Mouse (Mus musculus) heart, postnatal 0 days (tissue): ENCODE results near the gene Cmc4. TPM values are rescaled to one million over a fixed set of nuclear protein-coding genes. Genes with fewer than 3 reads are reported as not detected.
A peak's percentile ranks its signal among the peaks of the same experiment; 100 is the strongest.

Experiments
- ATAC-seq: fragments of 200-750 bp; cut with Nextera tagmentation; 2 replicates; pipeline ENCODE4 v1.8.0; 2017; ENCODE audit warnings: low read depth, moderate number of reproducible peaks, moderate library complexity; ENCODE audit not compliant: insufficient read depth
- DNase-seq: peaks from one replicate; pipeline ENCODE4 v3.0.0-alpha.2; 2016; ENCODE audit warnings: low spot score
- H3K27ac ChIP-seq: fragments of 300-500 bp; sonication (generic); 2 replicates; pipeline ENCODE4 v1.5.1; 2014; ENCODE audit warnings: low read depth, mild to moderate bottlenecking
- H3K27me3 ChIP-seq: fragments of 300-500 bp; sonication (generic); 2 replicates; pipeline ENCODE4 v1.6.1; 2014; ENCODE audit warnings: low read length, mixed read lengths; ENCODE audit not compliant: control insufficient read depth, insufficient read depth
- H3K36me3 ChIP-seq: fragments of 300-500 bp; sonication (generic); replicated peaks from 2 replicates; pipeline ENCODE4 v1.6.1; 2014; ENCODE audit warnings: low read length, mixed read lengths; ENCODE audit not compliant: control insufficient read depth, insufficient read depth
- H3K4me1 ChIP-seq: fragments of 300-500 bp; sonication (generic); 2 replicates; pipeline ENCODE4 v1.6.1; 2014; ENCODE audit warnings: antibody characterized with exemption; ENCODE audit not compliant: control insufficient read depth, insufficient read depth
- H3K4me2 ChIP-seq: fragments of 300-500 bp; sonication (generic); 2 replicates; pipeline ENCODE4 v1.6.1; 2014; ENCODE audit warnings: low read depth, mild to moderate bottlenecking, low read length, moderate library complexity
- H3K4me3 ChIP-seq: fragments of 300-500 bp; sonication (generic); 2 replicates; pipeline ENCODE4 v1.5.1; 2014; ENCODE audit warnings: low read depth, low read length
- H3K9ac ChIP-seq: fragments of 300-500 bp; sonication (generic); replicated peaks from 2 replicates; pipeline ENCODE4 v1.6.1; 2014; ENCODE audit warnings: low read depth, low read length, mixed read lengths
- H3K9me3 ChIP-seq: fragments of 300-500 bp; sonication (generic); replicated peaks from 2 replicates; pipeline ENCODE4 v1.6.1; 2016; ENCODE audit warnings: low read length; ENCODE audit not compliant: control insufficient read depth
- CTCF ChIP-seq: IDR thresholded peaks from 2 replicates; pipeline ENCODE4 v1.5.1; 2016; ENCODE audit warnings: antibody characterized with exemption, control low read depth, low read depth
- EP300 ChIP-seq: IDR thresholded peaks from 2 replicates; pipeline ENCODE4 v1.6.1; 2016; ENCODE audit warnings: antibody characterized with exemption, low read depth
- WGBS: fragments of 180-500 bp; shearing (Covaris S2); extraction: QIAGEN DNeasy Blood & Tissue Kit; methylation state at CpG from one replicate; pipeline ENCODE4 v1.1.7; 2014; 5-methylcytosine and 5-hydroxymethylcytosine counted together
- polyA plus RNA-seq: library from polyadenylated mRNA; unstranded; fragments of >200 nt; fragmentation: Nextera tagmentation; extraction: Ambion mirVana; gene quantifications from 2 replicates; pipeline ENCODE4 v1.2.1, GENCODE M21; 2015
- total RNA-seq: library from RNA; depleted of rRNA; stranded (reverse); fragments of >200 nt; gene quantifications from 2 replicates; pipeline ENCODE4 v1.2.3, GENCODE M21; 2014; ENCODE audit warnings: low replicate concordance; rRNA removed

Gene Cmc4
- total and polyA plus RNA-seq, 2 experiments from 2014 or later = 22.1 to 22.9 TPM

GRCm38 (mm10) chrX:75372666-75373425, 43.5 kb downstream of the Cmc4 start:
- no peak for ATAC-seq
- WGBS = 32% methylated on average over 2 of the region's 2 CpGs

GRCm38 (mm10) chrX:75370197-75370596, 46.2 kb downstream of the Cmc4 start:
- H3K36me3 ChIP-seq = no peaks in the 10 kb centered on the region
- DNase-seq = peak; percentile 39
- H3K9me3 ChIP-seq = no peaks in the 10 kb centered on the region
- H3K4me2 ChIP-seq = no peak overlapping the region
- no peaks in the 10 kb centered on the region for H3K4me1 ChIP-seq
- no peaks in the 10 kb centered on the region for H3K27me3 ChIP-seq
- H3K27ac ChIP-seq = no peak overlapping the region
- no peak for ATAC-seq
- no peak overlapping the region for H3K4me3 ChIP-seq
- no peak overlapping the region for H3K9ac ChIP-seq
- TF ChIP-seq CTCF (no peak), EP300 (no peak)

More at GRCm38 (mm10) chrX:75372666-75373425, 43.5 kb downstream of the Cmc4 start:
- DNase-seq = peak; percentile 32
- Histone ChIP-seq H3K27me3 (no peaks in the 10 kb centered on the region), H3K36me3 (no peaks in the 10 kb centered on the region), H3K9ac (no peak overlapping the region), H3K27ac (peak overlapping the region; percentile 30; the same call in 1 of the 2 replicates), H3K4me1 (no peaks in the 10 kb centered on the region), H3K4me3 (no peak overlapping the region), H3K9me3 (no peaks in the 10 kb centered on the region), H3K4me2 (no peak overlapping the region)
- TF ChIP-seq CTCF (no peak), EP300 (no peak)

Other genes with a start within 250 kb of the Cmc4 start
- 46.3 and 51.4 TPM in 2 replicates for gene Fundc2, start 34.2 kb downstream of the Cmc4 start, total RNA-seq
- gene Fundc2, start 34.2 kb downstream of the Cmc4 start, polyA plus RNA-seq = 97.5 and 119 TPM in 2 replicates
- gene F8, start 34.0 kb downstream of the Cmc4 start, total RNA-seq = 0.31 and 11.8 TPM in 2 replicates
- 1.7 TPM in 2 replicates for gene F8, start 34.0 kb downstream of the Cmc4 start, polyA plus RNA-seq
- 12.4 and 16.2 TPM in 2 replicates for gene Mtcp1, start within 50 bp of the Cmc4 start, total RNA-seq
- 3.8 and 4.7 TPM in 2 replicates for gene Mtcp1, start within 50 bp of the Cmc4 start, polyA plus RNA-seq
- 5.1 and 7.1 TPM in 2 replicates for gene Brcc3, start within 50 bp of the Cmc4 start, total RNA-seq
- 41.4 and 42.4 TPM in 2 replicates for gene Brcc3, start within 50 bp of the Cmc4 start, polyA plus RNA-seq
- 65.4 and 70.6 TPM in 2 replicates for gene Vbp1, start 97.7 kb upstream of the Cmc4 start, total RNA-seq
- 146 and 148 TPM in 2 replicates for gene Vbp1, start 97.7 kb upstream of the Cmc4 start, polyA plus RNA-seq
- gene Rab39b, start 161.6 kb upstream of the Cmc4 start, total RNA-seq = not detected in 2 replicates
- gene Rab39b, start 161.6 kb upstream of the Cmc4 start, polyA plus RNA-seq = 0.10 and 0.11 TPM in 2 replicates